Mouse (Mus musculus) cerebellum, adult 2 months (tissue): Measurements from ENCODE around the gene Hmga1.

Experiments
- CTCF ChIP-seq: fragments of 200-500 bp; IDR thresholded peaks from 2 replicates; pipeline ENCODE4 v1.5.1; 2011; ENCODE audit warnings: low read depth, mild to moderate bottlenecking, control low read depth, low read length, moderate library complexity, borderline replicate concordance; ENCODE audit not compliant: insufficient read depth
- POLR2A ChIP-seq: fragments of 200-500 bp; IDR thresholded peaks from 2 replicates; pipeline ENCODE4 v1.6.1; 2011; ENCODE audit warnings: low read length, control low read depth, borderline replicate concordance; ENCODE audit not compliant: insufficient read depth

DNA sequence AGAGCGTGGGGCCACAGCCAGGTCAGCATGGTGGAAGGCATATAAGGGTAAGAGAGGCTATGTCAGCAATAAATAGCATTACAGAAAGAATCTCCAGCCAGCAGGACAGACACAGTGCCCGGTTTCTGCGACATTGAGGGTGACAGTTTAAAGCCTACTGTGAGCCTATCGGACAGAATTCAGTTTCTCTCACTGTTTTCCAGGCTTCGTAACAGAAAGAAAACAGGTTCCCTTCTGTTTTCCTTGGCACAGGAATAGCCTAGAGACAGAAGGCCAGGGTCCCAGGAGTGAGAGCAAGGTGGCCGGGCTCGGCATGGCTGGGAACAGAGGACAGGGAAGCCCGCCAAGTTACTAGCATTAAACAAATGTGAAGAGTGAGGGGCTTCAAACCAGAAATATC, 23.5 kb downstream of the Hmga1 start:
- TF ChIP-seq POLR2A, result no peak
- TF ChIP-seq CTCF, result no peak
